Comparison of ENCODE assay signal across 20 mouse cellular contexts in genomic region chr2:34487281-34487680, GRCm38 (mm10).
A peak's percentile ranks its signal among the peaks of the same experiment; 100 is the strongest.
DNase-seq lines count a peak whose midpoint lies in the region.
"Had no signal": no experiment of that assay in that cellular context is flagged by ENCODE, and none has a peak within 500 bp of the region (broad histone marks: within the 10 kb centered on the region; RNA-seq: fewer than 3 reads in every experiment).

No protein-coding gene starts in this region.

- peaks cover 18% of the 10 kb centered on the region for H3K4me1 ChIP-seq in brown adipose tissue, adult 24 weeks (ENCODE audit: control insufficient read depth, insufficient read depth, insufficient read length, low read length)
- H3K4me1 ChIP-seq: embryonic facial prominence, embryonic 15.5 days had no signal

- H3K4me3 ChIP-seq in brown adipose tissue, adult 24 weeks (ENCODE audit: insufficient read depth, low read depth, low read length): no peak overlapping the region
- H3K4me3 ChIP-seq: embryonic facial prominence, embryonic 15.5 days; forebrain, embryonic 10.5 days; left cerebral cortex, adult 2 months; limb, embryonic 10.5 days; midbrain, embryonic 15.5 days; neural tube, embryonic 15.5 days had no signal

- peak overlapping the region; percentile 31; the same call in 1 of the 2 replicates for H3K27ac ChIP-seq in brown adipose tissue, adult 24 weeks (replicated peaks; ENCODE audit: low read depth, low read length)
- H3K27ac ChIP-seq: embryonic facial prominence, embryonic 15.5 days; forebrain, embryonic 10.5 days; left cerebral cortex, adult 2 months; limb, embryonic 10.5 days; midbrain, embryonic 15.5 days; neural tube, embryonic 15.5 days had no signal

- peak; percentile 21 for DNase-seq in cerebellum, adult 11 months
- DNase-seq in cerebellum, postnatal 4 days (ENCODE audit: low spot score in 2 of 2): no peak
- peak; percentile 72 for DNase-seq in MN1 (ENCODE audit: low spot score)
- DNase-seq in cerebellum, postnatal 14 days: peak; percentile 21 to 54
- DNase-seq in left cerebral cortex, adult 18-20 months (ENCODE audit: low spot score in 2 of 2): no peak
- DNase-seq in gastrocnemius, postnatal 10 days: no peak
- DNase-seq: gastrocnemius, postnatal 25 days; kidney, adult 18-20 months; kidney, postnatal 36 days; liver, postnatal 0 days; lung, postnatal 14 days; thymus, adult 18-20 months; thymus, postnatal 4 days had no signal

Comparison
In these comparisons a context has a peak if more than half of its experiments do, and no peak if none do; other contexts are left out.
1. DNase-seq: peak in cerebellum, adult 11 months (single experiment), MN1 (single experiment) and cerebellum, postnatal 14 days (2 of 2); none in cerebellum, postnatal 4 days (0 of 2), left cerebral cortex, adult 18-20 months (0 of 2) and gastrocnemius, postnatal 10 days (single experiment).